Mouse (Mus musculus) left cerebral cortex, postnatal 25 days (tissue): ENCODE measurements around the gene Rogdi. TPM values are rescaled to one million over a fixed set of nuclear protein-coding genes. Genes with fewer than 3 reads are reported as not detected.

Source experiments
- total RNA-seq, 2 experiments: library from RNA; stranded (reverse); gene quantifications; 2 replicates each; pipeline ENCODE4 v1.2.3; 2021

The Rogdi gene
- total RNA-seq, 2 experiments from 2014 or later, result 195 to 210 TPM

Other genes with a start within 250 kb of the Rogdi start
- gene Cdip1, start 223.3 kb downstream of the Rogdi start, total RNA-seq, result 100 to 1,000 TPM; 193 to 204 TPM
- gene 4930562C15Rik, start 178.1 kb downstream of the Rogdi start, total RNA-seq, result not detected
- 10 to 100 TPM; 86.6 to 88.2 TPM for gene Ubald1, start 133.2 kb downstream of the Rogdi start, total RNA-seq
- gene Mgrn1, start 127.3 kb downstream of the Rogdi start, total RNA-seq, result 100 to 1,000 TPM; 200 to 206 TPM
- gene Nudt16l1, start 74.8 kb downstream of the Rogdi start, total RNA-seq, result 10 to 100 TPM; 72.4 TPM
- gene Anks3, start 49.3 kb downstream of the Rogdi start, total RNA-seq, result 10 to 100 TPM; 54.9 to 61.8 TPM
- gene Sept12, start 15.7 kb downstream of the Rogdi start, total RNA-seq, result not detected
- gene Smim22, start 6.3 kb downstream of the Rogdi start, total RNA-seq, result not detected
- gene Glyr1, start 36.3 kb upstream of the Rogdi start, total RNA-seq, result 100 to 1,000 TPM; 145 to 151 TPM
- 10 to 100 TPM; 43.3 to 48.2 TPM for gene Ubn1, start 36.5 kb upstream of the Rogdi start, total RNA-seq
- under 1 TPM; 0.32 to 0.34 TPM for gene Ppl, start 118.9 kb upstream of the Rogdi start, total RNA-seq
- gene Sec14l5, start 133.6 kb upstream of the Rogdi start, total RNA-seq, result 1 to 10 TPM; 3.3 to 4.7 TPM
- gene Nagpa, start 190.5 kb upstream of the Rogdi start, total RNA-seq, result 10 to 100 TPM in 1 of 2 experiments, 1 to 10 TPM in 1; 8.4 to 10.8 TPM
- gene AU021092, start 208.7 kb upstream of the Rogdi start, total RNA-seq, result 1 to 10 TPM; 5.0 to 5.4 TPM
- gene Alg1, start 220.1 kb upstream of the Rogdi start, total RNA-seq, result 10 to 100 TPM; 24.2 to 29.0 TPM
- gene Eef2kmt, start 242.4 kb upstream of the Rogdi start, total RNA-seq, result 1 to 10 TPM; 3.0 to 3.8 TPM